ENCODE assay signal across 8 mouse cellular contexts in the genomic region with DNA sequence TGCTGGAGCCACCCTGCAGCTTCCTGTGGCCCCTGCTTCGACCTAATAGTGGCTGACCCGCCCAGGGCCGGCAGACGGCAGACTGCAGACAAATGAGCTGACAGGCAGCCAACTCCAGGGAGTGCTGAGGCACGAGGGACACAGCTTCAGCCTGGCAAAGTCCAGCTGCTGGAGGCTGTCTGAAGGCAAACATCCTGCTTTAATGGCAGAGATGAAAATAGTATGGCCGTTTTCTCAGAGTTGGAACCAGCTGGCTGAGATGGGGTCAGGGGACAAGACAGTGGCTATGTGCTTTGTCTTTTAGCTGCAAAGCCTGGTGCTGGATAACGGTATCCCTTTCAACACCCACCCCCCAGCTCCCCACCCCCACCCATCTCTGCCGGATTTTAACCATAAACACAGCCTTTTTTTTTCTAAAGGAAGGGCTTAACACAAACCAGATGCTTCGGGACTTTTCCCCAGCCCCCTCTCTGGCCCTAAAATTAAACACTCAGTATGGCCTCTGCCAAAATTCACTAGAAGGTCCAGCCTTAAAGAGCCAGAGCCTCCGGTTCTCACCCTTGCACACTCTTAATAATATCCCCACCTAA. TPM values are rescaled to one million over a fixed set of nuclear protein-coding genes. Genes with fewer than 3 reads are reported as not detected.
DNase-seq lines count a peak whose midpoint lies in the region; ATAC-seq and TF ChIP-seq lines count a peak whose summit lies in the region.

No protein-coding gene starts in this region.

- ATAC-seq in forebrain, embryonic 16.5 days, result peak; percentile 77; the same call in 1 of the 2 replicates
- ATAC-seq in lung, embryonic 14.5 days (ENCODE audit: insufficient read depth), result peak; percentile 93
- no peak for ATAC-seq in erythroid progenitor cell, adult 5-6 weeks (replicated peaks; ENCODE audit: low FRiP score, poor library complexity, severe bottlenecking)

- H3K4me3 ChIP-seq in C2C12 (ENCODE audit: insufficient read depth, poor library complexity, severe bottlenecking), result no peak overlapping the region
- no peak overlapping the region for H3K4me3 ChIP-seq in forebrain, embryonic 16.5 days (replicated peaks; ENCODE audit: low read length)
- no peak overlapping the region for H3K4me3 ChIP-seq in lung, embryonic 14.5 days (ENCODE audit: low read depth, low read length)

- peaks cover 100% of the 10 kb centered on the region for H3K79me2 ChIP-seq in C2C12 (ENCODE audit: control insufficient read depth, insufficient read depth)

- no peak for TF ChIP-seq CTCF in C2C12 (IDR thresholded peaks at IDR 0.05; ENCODE audit: control insufficient read depth, insufficient read depth, insufficient read length)
- TF ChIP-seq CTCF in lung, embryonic 14.5 days (IDR thresholded peaks at IDR 0.05; ENCODE audit: low read depth), result peak; percentile 50

- H3K27me3 ChIP-seq in C2C12 (ENCODE audit: control insufficient read depth, insufficient read depth, insufficient read length), result no peaks in the 10 kb centered on the region
- no peaks in the 10 kb centered on the region for H3K27me3 ChIP-seq in forebrain, embryonic 16.5 days (replicated peaks; ENCODE audit: control insufficient read depth, insufficient read depth, low read length)
- H3K27me3 ChIP-seq in lung, embryonic 14.5 days (ENCODE audit: insufficient read depth, low read length), result no peaks in the 10 kb centered on the region

- H3K4me2 ChIP-seq in forebrain, embryonic 16.5 days (ENCODE audit: low read length), result no peak overlapping the region
- peak overlapping the region; percentile 41 for H3K4me2 ChIP-seq in lung, embryonic 14.5 days

- WGBS in forebrain, embryonic 16.5 days, result 5% methylated on average over 10 of the region's 10 CpGs
- 4% methylated on average over 10 of the region's 10 CpGs for WGBS in lung, embryonic 14.5 days

- intact Hi-C loops in heart, postnatal 25 days (cut with DNase I), result loop anchor here (2.0 kb wide), 2 partner anchors 17 to 29 kb away; no protein-coding TSS in a partner anchor

- H3K27ac ChIP-seq in forebrain, embryonic 16.5 days (ENCODE audit: low read length), result peak overlapping the region; percentile 44
- peak overlapping the region; percentile 94 for H3K27ac ChIP-seq in lung, embryonic 14.5 days (ENCODE audit: low read depth)

- DNase-seq in cerebellum, adult 11-12 months, result peak; percentile 36
- DNase-seq in heart, postnatal 25 days (ENCODE audit: low spot score), result peak; percentile 82
- DNase-seq in layer of hippocampus, adult 18-20 months (ENCODE audit: low spot score in 2 of 2), result peak; percentile 40 to 44
- DNase-seq in lung, embryonic 14.5 days, result peak; percentile 98
- DNase-seq in ovary, postnatal 36 days (ENCODE audit: low spot score), result peak; percentile 76

- no peaks in the 10 kb centered on the region for H3K9me3 ChIP-seq in forebrain, embryonic 16.5 days (ENCODE audit: control insufficient read depth, low read length)
- H3K9me3 ChIP-seq in lung, embryonic 14.5 days (ENCODE audit: low read depth, low read length), result no peaks in the 10 kb centered on the region

- H3K9ac ChIP-seq in forebrain, embryonic 16.5 days (replicated peaks; ENCODE audit: low read depth, low read length), result no peak overlapping the region
- H3K9ac ChIP-seq in lung, embryonic 14.5 days, result no peak overlapping the region

- peaks cover 84% of the 10 kb centered on the region for H3K79me3 ChIP-seq in C2C12 (ENCODE audit: low read depth)

- H3K4me1 ChIP-seq in forebrain, embryonic 16.5 days (replicated peaks; ENCODE audit: control insufficient read depth, insufficient read depth, low read length), result peaks cover 28% of the 10 kb centered on the region
- H3K4me1 ChIP-seq in lung, embryonic 14.5 days (ENCODE audit: insufficient read depth), result peaks cover 60% of the 10 kb centered on the region

- peak overlapping the region; percentile 47 for H3ac ChIP-seq in C2C12 (ENCODE audit: control insufficient read depth, insufficient read length, low read depth)

- H3K36me3 ChIP-seq in C2C12 (ENCODE audit: control insufficient read depth, insufficient read depth), result peaks cover 35% of the 10 kb centered on the region
- no peaks in the 10 kb centered on the region for H3K36me3 ChIP-seq in forebrain, embryonic 16.5 days (ENCODE audit: control insufficient read depth, insufficient read depth)
- H3K36me3 ChIP-seq in lung, embryonic 14.5 days (ENCODE audit: insufficient read depth), result peaks cover 8% of the 10 kb centered on the region

TF ChIP-seq in C2C12, 6 proteins besides CTCF, POLR2A, EP300 and RAD21:
- TF ChIP-seq MAX (IDR thresholded peaks at IDR 0.05), result peak; percentile 66
- no peak for TF ChIP-seq CEBPB (IDR thresholded peaks at IDR 0.05; ENCODE audit: low read depth)
- peak; percentile 45 for TF ChIP-seq MYOD1 (IDR thresholded peaks at IDR 0.05; ENCODE audit: control insufficient read depth, insufficient read length, low read depth)

RNA-seq across cellular contexts. Expression of gene Actn1, which starts 30.0 kb away (rescaled TPM):
- 301 TPM for polyA plus RNA-seq in C2C12 (2012; fragmentation: generic; extraction: Trizol)
- 8.9 and 11.0 TPM in 2 replicates for polyA plus RNA-seq in forebrain, embryonic 16.5 days (2015; fragmentation: Nextera tagmentation; extraction: Ambion mirVana)
- 10 to 100 TPM; 33.9 to 38.3 TPM for total RNA-seq in heart, postnatal 25 days (2021)
- total RNA-seq in layer of hippocampus, adult 18-20 months (2021), result 100 to 1,000 TPM in 1 of 2 experiments, 10 to 100 TPM in 1; 92.7 to 100 TPM
- polyA plus RNA-seq in lung, embryonic 14.5 days (2014; fragmentation: Nextera tagmentation; extraction: Ambion mirVana), result 71.9 and 86.2 TPM in 2 replicates
- 16.2 and 21.4 TPM in 2 replicates for total RNA-seq in erythroid progenitor cell, adult 5-6 weeks (2015; ENCODE audit: low replicate concordance)
- 10.8 and 13.0 TPM in 2 replicates for total RNA-seq in erythroid progenitor cell, adult 5-6 weeks (2017; ENCODE audit: low replicate concordance)

Comparison
In these comparisons a context has a peak if more than half of its experiments do, and no peak if none do; other contexts are left out.
1. DNase-seq: peak in every context shown above with its lines; median percentile 98 in lung, embryonic 14.5 days; 82 in heart, postnatal 25 days; 76 in ovary, postnatal 36 days; 42 in layer of hippocampus, adult 18-20 months; 36 in cerebellum, adult 11-12 months.